Mouse (Mus musculus) limb, embryonic 12.5 days (tissue): ENCODE measurements at regions not wholly inside any gene's neighbourhood (a gene's known extent, or its start where the extent isn't known, plus 50 kb on each side); places are given as distances from the start of the nearest gene placed in this dataset.

Experiments used
- ATAC-seq: fragments of 200-750 bp; cut with Nextera tagmentation; 2 replicates; pipeline ENCODE4 v1.8.0; 2017; ENCODE audit warnings: low read depth, moderate TSS enrichment; ENCODE audit not compliant: insufficient number of reproducible peaks, insufficient read depth, low FRiP score, low TSS enrichment
- H3K27ac ChIP-seq: fragments of 300-500 bp; sonication (generic); 2 replicates; pipeline ENCODE4 v1.5.1; 2016; ENCODE audit warnings: mild to moderate bottlenecking, moderate library complexity
- H3K27me3 ChIP-seq: fragments of 300-500 bp; sonication (generic); 2 replicates; pipeline ENCODE4 v1.6.1; 2016; ENCODE audit warnings: mild to moderate bottlenecking, moderate library complexity
- H3K36me3 ChIP-seq: fragments of 300-500 bp; sonication (generic); 2 replicates; pipeline ENCODE4 v1.6.1; 2016; ENCODE audit warnings: mild to moderate bottlenecking, moderate library complexity
- H3K4me1 ChIP-seq: fragments of 300-500 bp; sonication (generic); replicated peaks from 2 replicates; pipeline ENCODE4 v1.6.1; 2016
- H3K4me2 ChIP-seq: fragments of 300-500 bp; sonication (generic); 2 replicates; pipeline ENCODE4 v1.6.1; 2016; ENCODE audit warnings: mild to moderate bottlenecking, moderate library complexity
- H3K4me3 ChIP-seq: fragments of 300-500 bp; sonication (generic); replicated peaks from 2 replicates; pipeline ENCODE4 v1.5.1; 2016; ENCODE audit warnings: mild to moderate bottlenecking
- H3K9ac ChIP-seq: fragments of 300-500 bp; sonication (generic); replicated peaks from 2 replicates; pipeline ENCODE4 v1.6.1; 2016; ENCODE audit warnings: mild to moderate bottlenecking, moderate library complexity
- H3K9me3 ChIP-seq: fragments of 300-500 bp; sonication (generic); 2 replicates; pipeline ENCODE4 v1.6.1; 2016; ENCODE audit warnings: mild to moderate bottlenecking, moderate library complexity
- WGBS: fragments of 180-500 bp; shearing (Covaris S2); methylation state at CpG from one replicate; pipeline ENCODE4 v1.1.7; 2016; 5-methylcytosine and 5-hydroxymethylcytosine counted together

- Histone ChIP-seq H3K9ac (no peak overlapping the region), H3K36me3 (no peaks in the 10 kb centered on the region), H3K27ac (no peak overlapping the region), H3K4me1 (no peaks in the 10 kb centered on the region), H3K4me2 (no peak overlapping the region), H3K9me3 (no peaks in the 10 kb centered on the region), H3K4me3 (no peak overlapping the region), H3K27me3 (no peaks in the 10 kb centered on the region)
- ATAC-seq, result no peak
- WGBS, result 91% methylated on average over 6 of the region's 6 CpGs
Observed at GRCm38 (mm10) chr2:50403106-50403505, 106.5 kb upstream of the Mmadhc start.

- no peaks in the 10 kb centered on the region for H3K9me3 ChIP-seq
- no peak overlapping the region for H3K4me3 ChIP-seq
- H3K9ac ChIP-seq, result no peak overlapping the region
- H3K27ac ChIP-seq, result no peak overlapping the region
- H3K27me3 ChIP-seq, result no peaks in the 10 kb centered on the region
- no peak overlapping the region for H3K4me2 ChIP-seq
- no peaks in the 10 kb centered on the region; the same call in 1 of the 2 replicates for H3K4me1 ChIP-seq
- no peak for ATAC-seq
- WGBS, result 85% methylated on average over 5 of the region's 5 CpGs
- H3K36me3 ChIP-seq, result no peaks in the 10 kb centered on the region
Observed at GRCm38 (mm10) chr2:50398576-50398975, 102.0 kb upstream of the Mmadhc start.

- Histone ChIP-seq H3K27ac (no peak overlapping the region), H3K4me1 (0 out of 2 replicates have a peak, but pooled peaks cover 3% of the 10 kb centered on the region)
- 74% methylated on average over 16 of the region's 16 CpGs for WGBS
Observed at GRCm38 (mm10) chr2:50377609-50378413, 81.2 kb upstream of the Mmadhc start.

GRCm38 (mm10) chr2:50373626-50374025 is 77.0 kb upstream of the Mmadhc start:
- Histone ChIP-seq H3K4me1 (peaks cover 9% of the 10 kb centered on the region; the same call in 1 of the 2 replicates), H3K27ac (no peak overlapping the region), H3K4me3 (no peak overlapping the region), H3K36me3 (no peaks in the 10 kb centered on the region), H3K9ac (no peak overlapping the region), H3K4me2 (no peak overlapping the region), H3K27me3 (no peaks in the 10 kb centered on the region), H3K9me3 (no peaks in the 10 kb centered on the region)
- ATAC-seq, result no peak
- WGBS, result 83% methylated on average over 2 of the region's 2 CpGs

More at GRCm38 (mm10) chr2:50377609-50378413, 81.2 kb upstream of the Mmadhc start:
- H3K9ac ChIP-seq, result no peak overlapping the region
- no peaks in the 10 kb centered on the region for H3K9me3 ChIP-seq
- no peak for ATAC-seq
- no peak overlapping the region for H3K4me3 ChIP-seq
- no peaks in the 10 kb centered on the region for H3K27me3 ChIP-seq
- H3K36me3 ChIP-seq, result no peaks in the 10 kb centered on the region
- no peak overlapping the region for H3K4me2 ChIP-seq

- Histone ChIP-seq H3K4me1 (peaks cover 10% of the 10 kb centered on the region; the same call in 1 of the 2 replicates), H3K9ac (no peak overlapping the region), H3K9me3 (no peaks in the 10 kb centered on the region), H3K27ac (no peak overlapping the region), H3K4me2 (no peak overlapping the region), H3K36me3 (no peaks in the 10 kb centered on the region), H3K4me3 (no peak overlapping the region), H3K27me3 (no peaks in the 10 kb centered on the region)
- 74% methylated on average over 7 of the region's 7 CpGs for WGBS
- no peak for ATAC-seq
Observed at GRCm38 (mm10) chr2:50373006-50373405, 76.4 kb upstream of the Mmadhc start.

- Histone ChIP-seq H3K9me3 (no peaks in the 10 kb centered on the region), H3K4me1 (peaks cover 7% of the 10 kb centered on the region; the same call in 1 of the 2 replicates), H3K36me3 (no peaks in the 10 kb centered on the region), H3K27me3 (no peaks in the 10 kb centered on the region), H3K4me2 (no peak overlapping the region), H3K27ac (no peak overlapping the region), H3K4me3 (no peak overlapping the region), H3K9ac (no peak overlapping the region)
- no peak for ATAC-seq
- WGBS, result 49% methylated on average over 4 of the region's 4 CpGs
Observed at GRCm38 (mm10) chr2:50368831-50369230, 72.2 kb upstream of the Mmadhc start.

- no peaks in the 10 kb centered on the region for H3K27me3 ChIP-seq
- 53% methylated on average over 6 of the region's 6 CpGs for WGBS
- H3K4me1 ChIP-seq, result peaks cover 7% of the 10 kb centered on the region; the same call in 1 of the 2 replicates
- H3K9ac ChIP-seq, result no peak overlapping the region
- H3K4me3 ChIP-seq, result no peak overlapping the region
- no peaks in the 10 kb centered on the region for H3K36me3 ChIP-seq
- H3K9me3 ChIP-seq, result no peaks in the 10 kb centered on the region
- no peak overlapping the region for H3K4me2 ChIP-seq
- no peak overlapping the region for H3K27ac ChIP-seq
- ATAC-seq, result no peak; the same call in 1 of the 2 replicates
Observed at GRCm38 (mm10) chr2:50368351-50368750, 71.8 kb upstream of the Mmadhc start.

GRCm38 (mm10) chr2:50365221-50365620 is 68.6 kb upstream of the Mmadhc start:
- ATAC-seq, result no peak
- Histone ChIP-seq H3K4me1 (peaks cover 7% of the 10 kb centered on the region; the same call in 1 of the 2 replicates), H3K4me3 (no peak overlapping the region), H3K9ac (no peak overlapping the region), H3K27ac (no peak overlapping the region), H3K36me3 (no peaks in the 10 kb centered on the region), H3K9me3 (no peaks in the 10 kb centered on the region), H3K27me3 (no peaks in the 10 kb centered on the region), H3K4me2 (no peak overlapping the region)
- 60% methylated on average over 6 of the region's 6 CpGs for WGBS

- Histone ChIP-seq H3K36me3 (no peaks in the 10 kb centered on the region), H3K4me1 (no peaks in the 10 kb centered on the region)
- WGBS, result 86% methylated on average over 2 of the region's 2 CpGs
Observed at GRCm38 (mm10) chr2:50356089-50356488, 59.5 kb upstream of the Mmadhc start.

GRCm38 (mm10) chr2:50347486-50348265 is 51.1 kb upstream of the Mmadhc start:
- Histone ChIP-seq H3K36me3 (no peaks in the 10 kb centered on the region), H3K27me3 (no peaks in the 10 kb centered on the region), H3K9ac (no peak overlapping the region), H3K4me3 (no peak overlapping the region), H3K9me3 (no peaks in the 10 kb centered on the region), H3K27ac (no peak overlapping the region), H3K4me2 (peak overlapping the region; percentile 13), H3K4me1 (peaks cover 8% of the 10 kb centered on the region)
- WGBS, result 14% methylated on average over 10 of the region's 10 CpGs
- no peak for ATAC-seq

More at GRCm38 (mm10) chr2:50356089-50356488, 59.5 kb upstream of the Mmadhc start:
- no peak overlapping the region for H3K27ac ChIP-seq
- H3K4me2 ChIP-seq, result no peak overlapping the region
- ATAC-seq, result no peak
- no peak overlapping the region for H3K9ac ChIP-seq
- no peaks in the 10 kb centered on the region for H3K9me3 ChIP-seq
- no peaks in the 10 kb centered on the region for H3K27me3 ChIP-seq
- no peak overlapping the region for H3K4me3 ChIP-seq
